Mouse (Mus musculus): ENCODE data around the gene Pgbd1. TPM values are rescaled to one million over a fixed set of nuclear protein-coding genes. Genes with fewer than 3 reads are reported as not detected.

Pgbd1 gene
- polyA plus RNA-seq, 1 experiment from 2014 or later = 2.4 TPM

- no peak overlapping the region for H3K4me2 ChIP-seq
- no peak overlapping the region for H3K4me3 ChIP-seq
- 85% methylated on average over 6 of the region's 6 CpGs for WGBS
- peaks cover 72% of the 10 kb centered on the region for H3K36me3 ChIP-seq
- no peak overlapping the region for H3K9ac ChIP-seq
- no peak for ATAC-seq (ENCODE audit: insufficient number of reproducible peaks, low FRiP score, low TSS enrichment, low read depth)
- no peaks in the 10 kb centered on the region for H3K27me3 ChIP-seq
- H3K9me3 ChIP-seq = no peaks in the 10 kb centered on the region
- no peak overlapping the region for H3K27ac ChIP-seq
- 0 out of 2 replicates have a peak, but pooled peaks cover 3% of the 10 kb centered on the region for H3K4me1 ChIP-seq
Observed at GRCm38 (mm10) chr13:21395623-21396022, 45.2 kb downstream of the Pgbd1 start.

- Histone ChIP-seq H3K9ac (no peak overlapping the region), H3K27ac (no peak overlapping the region), H3K36me3 (peaks cover 76% of the 10 kb centered on the region), H3K4me2 (no peak overlapping the region), H3K9me3 (no peaks in the 10 kb centered on the region; the same call in 1 of the 2 replicates), H3K27me3 (no peaks in the 10 kb centered on the region), H3K4me3 (no peak overlapping the region), H3K4me1 (0 out of 2 replicates have a peak, but pooled peaks cover 3% of the 10 kb centered on the region)
- no peak for ATAC-seq (ENCODE audit: insufficient number of reproducible peaks, low FRiP score, low TSS enrichment, low read depth)
- 86% methylated on average over 1 of the region's 1 CpGs for WGBS
Observed at GRCm38 (mm10) chr13:21395211-21395610, 45.6 kb downstream of the Pgbd1 start.

GRCm38 (mm10) chr13:21377773-21378172 is 63.1 kb downstream of the Pgbd1 start:
- Histone ChIP-seq H3K27me3 (no peaks in the 10 kb centered on the region), H3K4me2 (no peak overlapping the region), H3K27ac (no peak overlapping the region), H3K9me3 (no peaks in the 10 kb centered on the region), H3K4me1 (no peaks in the 10 kb centered on the region), H3K9ac (no peak overlapping the region), H3K36me3 (no peaks in the 10 kb centered on the region), H3K4me3 (no peak overlapping the region)
- ATAC-seq (ENCODE audit: insufficient number of reproducible peaks, low FRiP score, low TSS enrichment, low read depth) = no peak
- 87% methylated on average over 2 of the region's 2 CpGs for WGBS

- Histone ChIP-seq H3K4me3 (no peak overlapping the region), H3K4me2 (no peak overlapping the region), H3K9ac (no peak overlapping the region), H3K27me3 (no peaks in the 10 kb centered on the region), H3K27ac (no peak overlapping the region), H3K4me1 (no peaks in the 10 kb centered on the region), H3K9me3 (no peaks in the 10 kb centered on the region), H3K36me3 (peaks cover 30% of the 10 kb centered on the region)
- 87% methylated on average over 2 of the region's 2 CpGs for WGBS
- no peak for ATAC-seq (ENCODE audit: insufficient number of reproducible peaks, low FRiP score, low TSS enrichment, low read depth)
Observed at GRCm38 (mm10) chr13:21372700-21373099, 68.2 kb downstream of the Pgbd1 start.

MicroRNA genes within 50 kb of the gene (microRNA counts, 519-probe panel; counts per million panel counts)
- microRNA mmu-miR-1896 = 2,914 counts per million, percentile 66 among the panel's probes with 10 or more counts

Small RNAs within 50 kb of the gene (microRNA-seq; reads per million reads assigned to microRNA genes)
- gene Mir1896 = not detected
- gene Mir6942 = not detected

Other genes starting within 250 kb of the Pgbd1 start
- gene Gpx5, start 148.3 kb downstream of the Pgbd1 start, polyA plus RNA-seq (2015; fragmentation: Nextera tagmentation; extraction: Ambion mirVana) = not detected in 2 replicates
- 0.23 TPM in 1 of 2 replicates, not detected in the other for gene Gpx6, start 128.9 kb downstream of the Pgbd1 start, polyA plus RNA-seq (2015; fragmentation: Nextera tagmentation; extraction: Ambion mirVana)
- gene Olfr1367, start 94.1 kb downstream of the Pgbd1 start, polyA plus RNA-seq (2015; fragmentation: Nextera tagmentation; extraction: Ambion mirVana) = not detected in 2 replicates
- gene Zscan12, start 78.2 kb downstream of the Pgbd1 start, polyA plus RNA-seq (2015; fragmentation: Nextera tagmentation; extraction: Ambion mirVana) = 9.2 and 10.2 TPM in 2 replicates
- gene Zkscan3, start 38.3 kb downstream of the Pgbd1 start, polyA plus RNA-seq (2015; fragmentation: Nextera tagmentation; extraction: Ambion mirVana) = 84.1 and 85.7 TPM in 2 replicates
- 26.1 and 26.3 TPM in 2 replicates for gene Zscan26, start 12.7 kb upstream of the Pgbd1 start, polyA plus RNA-seq (2015; fragmentation: Nextera tagmentation; extraction: Ambion mirVana)
- 2.2 and 2.3 TPM in 2 replicates for gene Nkapl, start 27.5 kb upstream of the Pgbd1 start, polyA plus RNA-seq (2015; fragmentation: Nextera tagmentation; extraction: Ambion mirVana)
- gene Zkscan4, start 37.8 kb upstream of the Pgbd1 start, polyA plus RNA-seq (2015; fragmentation: Nextera tagmentation; extraction: Ambion mirVana) = 3.4 and 4.1 TPM in 2 replicates
- not detected in 2 replicates for gene Gm10065, start 38.4 kb upstream of the Pgbd1 start, polyA plus RNA-seq (2015; fragmentation: Nextera tagmentation; extraction: Ambion mirVana)
- 0.19 and 0.41 TPM in 2 replicates for gene AK157302, start 54.2 kb upstream of the Pgbd1 start, polyA plus RNA-seq (2015; fragmentation: Nextera tagmentation; extraction: Ambion mirVana)
- gene Gm11273, start 60.4 kb upstream of the Pgbd1 start, polyA plus RNA-seq (2015; fragmentation: Nextera tagmentation; extraction: Ambion mirVana) = 5.2 and 7.3 TPM in 2 replicates
- 6.1 TPM in 2 replicates for gene Zkscan8, start 90.1 kb upstream of the Pgbd1 start, polyA plus RNA-seq (2015; fragmentation: Nextera tagmentation; extraction: Ambion mirVana)
- 0.17 and 0.18 TPM in 2 replicates for gene Olfr1366, start 101.8 kb upstream of the Pgbd1 start, polyA plus RNA-seq (2015; fragmentation: Nextera tagmentation; extraction: Ambion mirVana)
- not detected in 2 replicates for gene Olfr1535, start 118.8 kb upstream of the Pgbd1 start, polyA plus RNA-seq (2015; fragmentation: Nextera tagmentation; extraction: Ambion mirVana)
- not detected in 2 replicates for gene Olfr1364, start 140.7 kb upstream of the Pgbd1 start, polyA plus RNA-seq (2015; fragmentation: Nextera tagmentation; extraction: Ambion mirVana)
- gene Olfr1362, start 173.0 kb upstream of the Pgbd1 start, polyA plus RNA-seq (2015; fragmentation: Nextera tagmentation; extraction: Ambion mirVana) = not detected in 2 replicates
- gene Olfr11, start 201.5 kb upstream of the Pgbd1 start, polyA plus RNA-seq (2015; fragmentation: Nextera tagmentation; extraction: Ambion mirVana) = not detected in 2 replicates
- gene Olfr1361, start 222.3 kb upstream of the Pgbd1 start, polyA plus RNA-seq (2015; fragmentation: Nextera tagmentation; extraction: Ambion mirVana) = not detected in 2 replicates
- gene Olfr1360, start 236.3 kb upstream of the Pgbd1 start, polyA plus RNA-seq (2015; fragmentation: Nextera tagmentation; extraction: Ambion mirVana) = not detected in 2 replicates

Data from limb, embryonic 15.5 days (tissue).